Mouse (Mus musculus): ENCODE data around the gene Wdr83os.

DNA sequence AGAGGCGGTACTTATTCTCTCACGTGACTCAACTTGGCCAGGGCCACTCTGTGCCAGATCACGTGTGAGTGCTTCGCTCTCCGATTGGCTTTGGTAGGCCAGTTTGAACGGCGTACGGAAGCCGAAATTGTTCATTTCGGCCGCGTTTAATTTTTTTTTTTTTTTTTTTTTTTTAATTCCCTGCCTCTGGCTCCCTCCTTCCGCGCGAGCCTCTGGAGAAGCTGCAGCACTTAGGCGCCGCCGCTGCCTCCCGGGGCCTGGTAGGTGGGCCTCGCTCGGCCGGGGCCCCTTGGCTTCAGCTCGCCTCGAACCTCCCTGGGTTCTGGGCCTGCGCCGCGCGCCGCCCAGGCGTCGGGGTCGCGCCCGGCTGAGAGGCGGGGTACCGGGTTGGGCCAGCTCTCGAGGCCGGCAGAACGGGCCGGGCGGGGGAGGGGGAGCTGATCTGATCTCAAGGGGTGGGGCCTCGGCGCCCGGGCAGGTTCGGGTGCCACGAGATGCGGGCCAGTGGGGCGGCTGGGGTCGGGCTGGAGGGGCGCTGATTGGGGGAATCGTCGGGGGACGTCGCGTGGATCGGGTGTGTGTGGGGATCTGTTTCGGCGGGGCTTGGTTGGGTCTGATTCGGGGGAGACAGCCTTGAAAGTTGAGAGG, 43.7 kb upstream of the Wdr83os start, which contains the start of gene Tnpo2:
- TF ChIP-seq EP300 (IDR thresholded peaks at IDR 0.05; ENCODE audit: low read length) (no peak), ZKSCAN1 (IDR thresholded peaks at IDR 0.05; ENCODE audit: borderline replicate concordance, low read depth, low read length) (no peak; the same call in 1 of the 2 replicates), POLR2AphosphoS2 (IDR thresholded peaks at IDR 0.05; ENCODE audit: low read depth, low read length) (no peak; the same call in 1 of the 2 replicates), MAZ (IDR thresholded peaks at IDR 0.05; ENCODE audit: low read depth, low read length) (0 out of 2 replicates have a peak, but pooled peaks have one; percentile 84), TBP (conservative IDR thresholded peaks at IDR 0.05; ENCODE audit: low read depth, low read length) (peak; percentile 96; the same call in 1 of the 2 replicates), MEF2A (IDR thresholded peaks at IDR 0.05; ENCODE audit: borderline replicate concordance, low read depth, low read length) (peak; percentile 42; the same call in 1 of the 2 replicates), POLR2A (IDR thresholded peaks at IDR 0.05; ENCODE audit: low read depth, low read length) (peak; percentile 66), USF1 (IDR thresholded peaks at IDR 0.05; ENCODE audit: low read depth, low read length) (peak; percentile 98), TCF12 (IDR thresholded peaks at IDR 0.05; ENCODE audit: low read depth, low read length) (peak; percentile 36), CTCF (conservative IDR thresholded peaks at IDR 0.05 in 1 of 2, IDR thresholded peaks at IDR 0.05 in 1 of 2; ENCODE audit: low read depth in 2 of 2, low read length in 2 of 2) (no peak), HCFC1 (IDR thresholded peaks at IDR 0.05; ENCODE audit: low read depth, low read length) (peak; percentile 87), RCOR1 (conservative IDR thresholded peaks at IDR 0.05; ENCODE audit: low read depth, low read length) (no peak), ETS1 (conservative IDR thresholded peaks at IDR 0.05; ENCODE audit: low read depth, low read length) (no peak), SMC3 (IDR thresholded peaks at IDR 0.05; ENCODE audit: low read depth, low read length) (no peak)
